10 mouse cellular contexts compared by ENCODE assay signal in the genomic region with DNA sequence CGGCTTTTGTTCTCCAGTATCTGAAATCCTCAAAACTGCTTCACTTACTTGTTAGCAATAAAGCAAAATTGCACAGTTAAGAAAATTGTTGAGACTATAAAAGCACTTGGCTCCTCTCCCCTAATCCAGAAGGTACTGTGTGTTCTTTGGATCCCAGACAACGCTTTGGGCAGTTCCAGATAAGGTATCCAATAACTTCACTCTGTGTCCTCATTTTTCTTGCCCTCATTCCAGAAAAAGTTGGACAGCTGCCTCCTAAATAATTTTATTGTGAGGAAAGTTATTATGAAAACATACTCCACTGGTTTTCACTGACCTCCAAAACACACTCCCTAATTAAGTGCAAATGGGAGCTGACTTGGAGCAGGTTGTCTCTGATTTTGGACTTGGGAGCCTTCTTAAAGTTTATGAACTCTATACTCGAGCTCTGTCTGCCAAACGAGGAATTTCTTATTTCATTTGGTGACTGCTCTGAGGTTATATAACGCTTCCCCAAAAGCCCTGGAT.
DNase-seq lines count a peak whose midpoint lies in the region; ATAC-seq and TF ChIP-seq lines count a peak whose summit lies in the region.
"Had no signal": no experiment of that assay in that cellular context is flagged by ENCODE, and none has a peak within 500 bp of the region (broad histone marks: within the 10 kb centered on the region; RNA-seq: fewer than 3 reads in every experiment).

No protein-coding gene starts in this region.

- H3K4me1 ChIP-seq in small intestine, adult 2 months (ENCODE audit: control insufficient read depth, insufficient read depth, insufficient read length, low read length) = no peaks in the 10 kb centered on the region
- H3K4me1 ChIP-seq in midbrain, embryonic 16.5 days (ENCODE audit: control insufficient read depth, insufficient read depth, low read length) = no peaks in the 10 kb centered on the region
- H3K4me1 ChIP-seq: neural tube, embryonic 12.5 days had no signal

- no peak overlapping the region for H3K4me3 ChIP-seq in small intestine, adult 2 months (ENCODE audit: low read depth, low read length)
- H3K4me3 ChIP-seq in midbrain, embryonic 16.5 days (ENCODE audit: low read depth, low read length) = no peak overlapping the region
- H3K4me3 ChIP-seq: neural tube, embryonic 12.5 days had no signal

- H3K4me2 ChIP-seq in midbrain, embryonic 16.5 days (ENCODE audit: low read length) = no peak overlapping the region
- H3K4me2 ChIP-seq: neural tube, embryonic 12.5 days had no signal

- no peak for TF ChIP-seq CTCF in small intestine, adult 2 months (IDR thresholded peaks at IDR 0.05; ENCODE audit: extremely low read depth, insufficient read length, insufficient replicate concordance, low read depth, low read length)

- WGBS in small intestine, adult 2 months = 46% methylated on average over 5 of the region's 5 CpGs
- 80% methylated on average over 5 of the region's 5 CpGs for WGBS in midbrain, embryonic 16.5 days

- H3K27me3 ChIP-seq in small intestine, adult 2 months (ENCODE audit: control insufficient read depth, insufficient read depth, low read length) = no peaks in the 10 kb centered on the region
- H3K27me3 ChIP-seq in midbrain, embryonic 16.5 days (ENCODE audit: control insufficient read depth, insufficient read depth, low read depth, low read length) = no peaks in the 10 kb centered on the region; the same call in 1 of the 2 replicates
- H3K27me3 ChIP-seq: neural tube, embryonic 12.5 days had no signal

- H3K9ac ChIP-seq in midbrain, embryonic 16.5 days (ENCODE audit: low read depth, low read length) = no peak overlapping the region
- H3K9ac ChIP-seq: neural tube, embryonic 12.5 days had no signal

- no peak for TF ChIP-seq POLR2A in small intestine, adult 2 months (IDR thresholded peaks at IDR 0.05; ENCODE audit: low read depth, low read length)

- no peaks in the 10 kb centered on the region for H3K9me3 ChIP-seq in midbrain, embryonic 16.5 days (replicated peaks; ENCODE audit: control insufficient read depth, low read length, poor library complexity, severe bottlenecking)
- H3K9me3 ChIP-seq: neural tube, embryonic 12.5 days had no signal

- H3K36me3 ChIP-seq in small intestine, adult 2 months (ENCODE audit: control insufficient read depth, insufficient read depth, low read length) = no peaks in the 10 kb centered on the region
- no peaks in the 10 kb centered on the region for H3K36me3 ChIP-seq in midbrain, embryonic 16.5 days (ENCODE audit: control insufficient read depth, insufficient read depth, low read length)
- H3K36me3 ChIP-seq: neural tube, embryonic 12.5 days had no signal

- peak; percentile 73 for ATAC-seq in frontal cortex, adult (ENCODE audit: low TSS enrichment)
- no peak for ATAC-seq in midbrain, embryonic 16.5 days
- ATAC-seq: intestine, embryonic 16.5 days had no signal

- H3K27ac ChIP-seq in small intestine, adult 2 months (ENCODE audit: insufficient read depth, low read depth, low read length) = peak overlapping the region; percentile 49; the same call in 1 of the 2 replicates
- H3K27ac ChIP-seq in midbrain, embryonic 16.5 days (ENCODE audit: low read length) = no peak overlapping the region
- H3K27ac ChIP-seq: neural tube, embryonic 12.5 days had no signal

- DNase-seq in frontal cortex, postnatal 14 days (ENCODE audit: low spot score in 2 of 2) = no peak
- peak; percentile 37 for DNase-seq in ovary, postnatal 14 days (ENCODE audit: low spot score)
- no peak for DNase-seq in ovary, postnatal 10 days (ENCODE audit: low spot score)
- DNase-seq in gonadal fat pad, adult 2 months (ENCODE audit: low read depth) = peak; percentile 87
- DNase-seq in right cerebral cortex, postnatal 10 days (ENCODE audit: low spot score in 2 of 2) = no peak

Comparison
In these comparisons a context has a peak if more than half of its experiments do, and no peak if none do; other contexts are left out.
1. DNase-seq: peak in ovary, postnatal 14 days (single experiment) and gonadal fat pad, adult 2 months (single experiment); none in frontal cortex, postnatal 14 days (0 of 2), ovary, postnatal 10 days (single experiment) and right cerebral cortex, postnatal 10 days (0 of 2).